Mouse (Mus musculus): ENCODE data around the gene Nuak1. TPM values are rescaled to one million over a fixed set of nuclear protein-coding genes. Genes with fewer than 3 reads are reported as not detected.

The Nuak1 gene
- polyA plus RNA-seq, 1 experiment from 2014 or later, result 12.6 TPM

- peak overlapping the region; percentile 79; the same call in 1 of the 2 replicates for H3K27ac ChIP-seq (ENCODE audit: low read depth, low read length)
- ATAC-seq, result no peak
- 49% methylated on average over 3 of the region's 3 CpGs for WGBS
- H3K36me3 ChIP-seq (ENCODE audit: control insufficient read depth, insufficient read depth, low read length), result peaks cover 2% of the 10 kb centered on the region; the same call in 1 of the 2 replicates
- no peak for DNase-seq (ENCODE audit: low spot score)
- no peak overlapping the region for H3K9ac ChIP-seq (ENCODE audit: low read length)
- H3K4me2 ChIP-seq (ENCODE audit: low read length), result no peak overlapping the region
- H3K4me3 ChIP-seq (ENCODE audit: low read depth, low read length), result no peak overlapping the region
- peaks cover 34% of the 10 kb centered on the region for H3K4me1 ChIP-seq (ENCODE audit: control insufficient read depth, insufficient read depth, low read length)
- H3K27me3 ChIP-seq (replicated peaks; ENCODE audit: control insufficient read depth, insufficient read depth, low read length), result no peaks in the 10 kb centered on the region
- no peaks in the 10 kb centered on the region for H3K9me3 ChIP-seq (replicated peaks; ENCODE audit: control insufficient read depth, low read length)
These were observed 54.2 kb downstream of the Nuak1 start for GRCm38 (mm10) chr10:84386214-84386613.

GRCm38 (mm10) chr10:84384761-84385160 lies 55.6 kb downstream of the Nuak1 start:
- H3K36me3 ChIP-seq (ENCODE audit: control insufficient read depth, insufficient read depth, low read length), result no peaks in the 10 kb centered on the region; the same call in 1 of the 2 replicates
- WGBS, result 88% methylated on average over 9 of the region's 9 CpGs
- no peak overlapping the region for H3K4me2 ChIP-seq (ENCODE audit: low read length)
- no peak overlapping the region for H3K4me3 ChIP-seq (ENCODE audit: low read depth, low read length)
- H3K9ac ChIP-seq (ENCODE audit: low read length), result no peak overlapping the region
- ATAC-seq (no peak), DNase-seq (ENCODE audit: low spot score) (no peak)
- peaks cover 34% of the 10 kb centered on the region for H3K4me1 ChIP-seq (ENCODE audit: control insufficient read depth, insufficient read depth, low read length)
- no peaks in the 10 kb centered on the region for H3K27me3 ChIP-seq (replicated peaks; ENCODE audit: control insufficient read depth, insufficient read depth, low read length)
- H3K9me3 ChIP-seq (replicated peaks; ENCODE audit: control insufficient read depth, low read length), result no peaks in the 10 kb centered on the region
- no peak overlapping the region for H3K27ac ChIP-seq (ENCODE audit: low read depth, low read length)

- peak; percentile 80 for ATAC-seq
- peaks cover 26% of the 10 kb centered on the region for H3K4me1 ChIP-seq (ENCODE audit: control insufficient read depth, insufficient read depth, low read length)
- 0 out of 2 replicates have a peak overlapping the region, but pooled peaks have one; percentile 2 for H3K4me2 ChIP-seq (ENCODE audit: low read length)
- peak; percentile 84 for DNase-seq (ENCODE audit: low spot score)
- H3K27me3 ChIP-seq (replicated peaks; ENCODE audit: control insufficient read depth, insufficient read depth, low read length), result no peaks in the 10 kb centered on the region
- H3K4me3 ChIP-seq (ENCODE audit: low read depth, low read length), result no peak overlapping the region
- no peaks in the 10 kb centered on the region for H3K9me3 ChIP-seq (replicated peaks; ENCODE audit: control insufficient read depth, low read length)
- 16% methylated on average over 17 of the region's 17 CpGs for WGBS
- peak overlapping the region; percentile 66; the same call in 1 of the 2 replicates for H3K27ac ChIP-seq (ENCODE audit: low read depth, low read length)
- no peak overlapping the region for H3K9ac ChIP-seq (ENCODE audit: low read length)
- H3K36me3 ChIP-seq (ENCODE audit: control insufficient read depth, insufficient read depth, low read length), result peaks cover 4% of the 10 kb centered on the region; the same call in 1 of the 2 replicates
These were observed 57.2 kb downstream of the Nuak1 start for GRCm38 (mm10) chr10:84382900-84383883.

- H3K9me3 ChIP-seq (replicated peaks; ENCODE audit: control insufficient read depth, low read length), result no peaks in the 10 kb centered on the region
- H3K27ac ChIP-seq (ENCODE audit: low read depth, low read length), result no peak overlapping the region
- no peak; the same call in 1 of the 2 replicates for ATAC-seq
These were observed 59.1 kb downstream of the Nuak1 start for GRCm38 (mm10) chr10:84381276-84381798.

GRCm38 (mm10) chr10:84379366-84379765 lies 61.0 kb downstream of the Nuak1 start:
- no peak overlapping the region for H3K9ac ChIP-seq (ENCODE audit: low read length)
- H3K4me3 ChIP-seq (ENCODE audit: low read depth, low read length), result no peak overlapping the region
- H3K4me2 ChIP-seq (ENCODE audit: low read length), result no peak overlapping the region
- DNase-seq (ENCODE audit: low spot score) (no peak), ATAC-seq (no peak)
- H3K27ac ChIP-seq (ENCODE audit: low read depth, low read length), result no peak overlapping the region
- WGBS, result 100% methylated on average over 1 of the region's 1 CpGs
- H3K4me1 ChIP-seq (ENCODE audit: control insufficient read depth, insufficient read depth, low read length), result peaks cover 12% of the 10 kb centered on the region
- H3K9me3 ChIP-seq (replicated peaks; ENCODE audit: control insufficient read depth, low read length), result no peaks in the 10 kb centered on the region
- H3K36me3 ChIP-seq (ENCODE audit: control insufficient read depth, insufficient read depth, low read length), result peaks cover 12% of the 10 kb centered on the region
- no peaks in the 10 kb centered on the region for H3K27me3 ChIP-seq (replicated peaks; ENCODE audit: control insufficient read depth, insufficient read depth, low read length)

More at GRCm38 (mm10) chr10:84381276-84381798, 59.1 kb downstream of the Nuak1 start:
- no peak overlapping the region for H3K9ac ChIP-seq (ENCODE audit: low read length)
- DNase-seq (ENCODE audit: low spot score), result peak; percentile 67
- H3K4me1 ChIP-seq (ENCODE audit: control insufficient read depth, insufficient read depth, low read length), result peaks cover 12% of the 10 kb centered on the region
- H3K27me3 ChIP-seq (replicated peaks; ENCODE audit: control insufficient read depth, insufficient read depth, low read length), result no peaks in the 10 kb centered on the region
- no peak overlapping the region for H3K4me2 ChIP-seq (ENCODE audit: low read length)
- peaks cover 4% of the 10 kb centered on the region; the same call in 1 of the 2 replicates for H3K36me3 ChIP-seq (ENCODE audit: control insufficient read depth, insufficient read depth, low read length)
- H3K4me3 ChIP-seq (ENCODE audit: low read depth, low read length), result no peak overlapping the region
- WGBS, result 77% methylated on average over 2 of the region's 2 CpGs

- 95% methylated on average over 11 of the region's 11 CpGs for WGBS
These were observed 62.4 kb downstream of the Nuak1 start for GRCm38 (mm10) chr10:84377956-84378355.

GRCm38 (mm10) chr10:84376346-84376745 lies 64.1 kb downstream of the Nuak1 start:
- Histone ChIP-seq H3K4me1 (ENCODE audit: control insufficient read depth, insufficient read depth, low read length) (peaks cover 17% of the 10 kb centered on the region), H3K36me3 (ENCODE audit: control insufficient read depth, insufficient read depth, low read length) (peaks cover 25% of the 10 kb centered on the region), H3K4me2 (ENCODE audit: low read length) (no peak overlapping the region), H3K27me3 (replicated peaks; ENCODE audit: control insufficient read depth, insufficient read depth, low read length) (no peaks in the 10 kb centered on the region), H3K27ac (ENCODE audit: low read depth, low read length) (no peak overlapping the region), H3K4me3 (ENCODE audit: low read depth, low read length) (no peak overlapping the region), H3K9me3 (replicated peaks; ENCODE audit: control insufficient read depth, low read length) (no peaks in the 10 kb centered on the region), H3K9ac (ENCODE audit: low read length) (no peak overlapping the region)
- ATAC-seq (no peak), DNase-seq (ENCODE audit: low spot score) (no peak)
- WGBS, result 91% methylated on average over 5 of the region's 5 CpGs

More at GRCm38 (mm10) chr10:84377956-84378355, 62.4 kb downstream of the Nuak1 start:
- Histone ChIP-seq H3K9ac (ENCODE audit: low read length) (no peak overlapping the region), H3K4me3 (ENCODE audit: low read depth, low read length) (no peak overlapping the region), H3K36me3 (ENCODE audit: control insufficient read depth, insufficient read depth, low read length) (peaks cover 25% of the 10 kb centered on the region), H3K4me2 (ENCODE audit: low read length) (no peak overlapping the region), H3K27ac (ENCODE audit: low read depth, low read length) (no peak overlapping the region), H3K27me3 (replicated peaks; ENCODE audit: control insufficient read depth, insufficient read depth, low read length) (no peaks in the 10 kb centered on the region), H3K4me1 (ENCODE audit: control insufficient read depth, insufficient read depth, low read length) (peaks cover 5% of the 10 kb centered on the region), H3K9me3 (replicated peaks; ENCODE audit: control insufficient read depth, low read length) (no peaks in the 10 kb centered on the region)
- no peak for ATAC-seq
- no peak for DNase-seq (ENCODE audit: low spot score)

GRCm38 (mm10) chr10:84374996-84375395 lies 65.4 kb downstream of the Nuak1 start:
- Histone ChIP-seq H3K27me3 (replicated peaks; ENCODE audit: control insufficient read depth, insufficient read depth, low read length) (no peaks in the 10 kb centered on the region), H3K4me3 (ENCODE audit: low read depth, low read length) (no peak overlapping the region), H3K4me1 (ENCODE audit: control insufficient read depth, insufficient read depth, low read length) (peaks cover 17% of the 10 kb centered on the region), H3K36me3 (ENCODE audit: control insufficient read depth, insufficient read depth, low read length) (peaks cover 25% of the 10 kb centered on the region), H3K9me3 (replicated peaks; ENCODE audit: control insufficient read depth, low read length) (no peaks in the 10 kb centered on the region), H3K4me2 (ENCODE audit: low read length) (no peak overlapping the region), H3K9ac (ENCODE audit: low read length) (no peak overlapping the region), H3K27ac (ENCODE audit: low read depth, low read length) (no peak overlapping the region)
- 95% methylated on average over 18 of the region's 18 CpGs for WGBS
- no peak for DNase-seq (ENCODE audit: low spot score)
- ATAC-seq, result no peak

Data from forebrain, embryonic 14.5 days (tissue).